Mouse (Mus musculus) small intestine, adult 2 months (tissue): Measurements from ENCODE around the gene Zbtb34.

ENCODE experiments used
- CTCF ChIP-seq: fragments of 200-500 bp; IDR thresholded peaks from 2 replicates; pipeline ENCODE4 v1.5.1; 2012; ENCODE audit warnings: low read depth, mild to moderate bottlenecking, control low read depth, inconsistent platforms, low read length, moderate library complexity, mixed read lengths; ENCODE audit not compliant: insufficient replicate concordance, insufficient read length; ENCODE audit errors: extremely low read depth
- POLR2A ChIP-seq: fragments of 200-500 bp; IDR thresholded peaks from 2 replicates; pipeline ENCODE4 v1.6.1; 2012; ENCODE audit warnings: low read depth, mild to moderate bottlenecking, control low read depth, inconsistent platforms, low read length, moderate library complexity

GRCm38 (mm10) chr2:33359184-33359583 is 71.9 kb downstream of the Zbtb34 start:
- TF ChIP-seq POLR2A (no peak), CTCF (no peak)
